Mouse (Mus musculus): ENCODE data around the gene Adcy2. TPM values are rescaled to one million over a fixed set of nuclear protein-coding genes. Genes with fewer than 3 reads are reported as not detected.

Adcy2 gene
- 0.70 TPM for polyA plus RNA-seq (2014; fragmentation: Illumina TruSeq; extraction: RNeasy Lipid Tissue Mini Kit (QIAGEN cat#74804); ENCODE audit: low read depth, low replicate concordance)

DNA sequence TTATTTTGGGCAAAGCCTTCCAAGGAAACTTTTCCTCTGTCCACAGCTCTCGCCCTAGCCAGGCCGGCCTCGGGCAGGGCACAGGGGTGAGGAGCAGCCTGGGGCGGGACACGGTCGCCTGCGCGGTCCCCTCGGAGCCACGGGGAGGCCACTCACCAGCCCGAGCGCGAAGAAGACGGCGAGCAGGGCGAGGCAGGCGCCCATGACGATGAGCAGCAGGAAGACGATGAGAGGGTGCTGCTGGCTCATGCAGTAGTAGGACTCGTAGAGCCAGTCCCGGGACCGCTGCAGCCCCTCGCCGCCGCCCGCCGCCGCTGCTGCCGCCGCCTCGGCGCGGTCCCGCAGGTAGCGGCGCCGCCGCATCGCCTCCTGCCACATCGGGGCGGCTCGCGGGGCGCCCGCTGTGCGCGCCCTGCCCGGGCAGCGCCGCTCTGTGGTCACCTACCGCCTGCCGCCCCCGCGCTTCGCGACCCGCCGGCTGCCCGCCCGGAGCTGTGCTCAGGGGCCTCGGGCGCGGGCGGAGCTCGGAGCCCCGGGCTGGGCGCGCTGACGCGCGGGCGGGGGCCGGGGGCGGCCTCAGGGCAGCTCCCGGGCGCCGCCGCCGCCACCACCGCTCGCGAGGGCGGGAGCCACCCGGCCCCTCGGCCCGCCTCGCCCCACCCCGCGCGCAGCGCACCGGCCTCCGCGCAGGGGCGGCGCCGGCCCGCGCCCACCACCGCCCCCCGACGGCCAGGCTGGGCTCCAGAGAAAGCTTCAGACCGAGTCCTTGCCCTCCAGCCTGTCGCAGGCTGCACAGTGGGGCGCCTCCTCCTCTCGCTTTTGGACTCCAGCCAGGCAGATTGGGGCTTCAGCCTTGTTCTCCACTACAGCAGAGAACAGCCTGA, at the start of gene Adcy2:
Gene Adcy2 (minus strand): TSS at position 624 of the 884 bp plus-strand sequence.

DNA sequence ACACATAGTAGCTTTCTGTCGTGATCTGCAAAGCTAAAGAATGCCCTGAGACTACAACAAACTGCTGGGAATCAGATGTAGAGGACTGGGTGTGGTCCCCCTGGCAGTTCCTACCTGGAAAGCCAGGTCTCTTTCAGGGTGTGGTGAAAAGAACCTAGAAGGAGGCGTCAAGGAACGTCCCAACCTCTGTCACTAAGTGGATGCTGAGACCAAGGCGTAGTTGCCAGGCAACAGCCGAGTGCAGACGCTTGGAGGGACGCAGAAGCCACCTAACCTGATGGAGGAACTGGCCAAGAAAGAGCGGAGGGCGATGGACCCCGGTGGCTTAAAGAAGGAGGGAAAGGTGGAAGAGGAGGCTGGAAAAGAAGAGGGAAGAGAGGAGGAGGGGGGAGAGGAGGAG, 402.1 kb downstream of the Adcy2 start, which contains the start of gene 1700001L19Rik:
Gene 1700001L19Rik (plus strand): TSS at position 223 of the 400 bp plus-strand sequence.

DNA sequence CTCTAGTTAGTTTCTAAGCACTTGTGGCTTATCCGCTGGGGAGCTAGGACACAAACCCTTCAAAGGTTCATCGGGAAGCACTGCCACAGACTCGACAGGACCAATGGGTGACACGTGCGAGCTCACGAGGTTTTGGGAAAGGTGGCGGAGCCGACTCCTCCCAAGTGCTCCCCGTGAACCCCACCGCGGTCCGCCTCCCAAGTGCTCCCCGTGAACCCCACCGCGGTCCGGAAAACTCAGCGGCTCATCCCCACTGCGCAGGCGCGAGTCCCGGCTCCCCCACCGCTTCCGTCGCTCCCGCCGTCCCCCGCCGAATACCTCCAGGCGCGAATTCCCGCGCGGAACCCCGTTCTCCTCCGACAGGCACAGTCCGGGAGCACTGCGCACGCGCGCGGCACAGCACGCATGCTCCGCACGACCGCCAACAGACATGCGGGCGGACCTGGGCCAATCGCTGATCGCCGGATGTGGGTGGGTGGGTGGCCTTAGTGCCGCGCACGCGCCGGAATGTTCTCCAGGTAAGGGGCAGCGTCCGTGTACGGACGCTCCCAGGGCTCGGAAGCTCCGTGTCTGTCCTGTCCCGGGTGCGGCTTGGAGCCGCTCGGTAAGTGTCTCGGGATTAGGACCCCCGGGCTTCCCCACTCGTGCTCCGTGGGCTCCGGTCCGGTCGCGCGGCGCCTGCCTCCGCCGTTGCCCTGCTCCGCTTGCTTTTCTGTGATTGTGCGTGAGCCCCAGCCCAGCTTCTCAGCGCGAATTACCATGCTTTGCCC, 417.4 kb downstream of the Adcy2 start, which contains the start of the genes Mtrr and Fastkd3:
Gene Mtrr (minus strand): TSS at position 403 of the 770 bp plus-strand sequence.
Gene Fastkd3 (plus strand): TSS at position 488 of the 770 bp plus-strand sequence.

